Mouse (Mus musculus) forelimb bud, embryonic 11.5 days (tissue): Measurements from ENCODE around the gene Dlg3.
A peak's percentile ranks its signal among the peaks of the same experiment; 100 is the strongest.

ENCODE experiments used
- DNase-seq: peaks from one replicate; pipeline ENCODE4 v3.0.0-alpha.2; 2012; ENCODE audit warnings: low read depth, low spot score

The Dlg3 gene

DNA sequence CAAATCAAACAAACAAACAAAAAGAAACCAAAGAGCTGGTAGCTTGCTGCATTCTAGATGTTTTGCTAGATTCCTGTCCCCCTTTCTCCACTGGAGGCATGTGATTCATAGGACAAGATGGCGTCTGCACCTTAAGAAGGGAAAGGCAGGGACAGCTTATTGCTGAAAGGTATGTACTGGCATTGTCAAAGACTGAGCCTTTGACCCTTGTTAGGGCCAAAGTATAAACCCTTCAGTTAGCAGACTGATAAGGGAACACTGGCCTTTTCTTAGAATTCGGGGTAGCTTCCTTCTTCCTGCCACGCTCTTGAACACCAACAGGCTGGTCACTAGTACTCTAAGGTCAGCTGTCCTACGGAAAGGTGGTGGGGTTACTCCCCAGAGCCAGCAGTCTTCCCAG is 29.8 kb downstream of the Dlg3 start:
- no peak for DNase-seq

DNA sequence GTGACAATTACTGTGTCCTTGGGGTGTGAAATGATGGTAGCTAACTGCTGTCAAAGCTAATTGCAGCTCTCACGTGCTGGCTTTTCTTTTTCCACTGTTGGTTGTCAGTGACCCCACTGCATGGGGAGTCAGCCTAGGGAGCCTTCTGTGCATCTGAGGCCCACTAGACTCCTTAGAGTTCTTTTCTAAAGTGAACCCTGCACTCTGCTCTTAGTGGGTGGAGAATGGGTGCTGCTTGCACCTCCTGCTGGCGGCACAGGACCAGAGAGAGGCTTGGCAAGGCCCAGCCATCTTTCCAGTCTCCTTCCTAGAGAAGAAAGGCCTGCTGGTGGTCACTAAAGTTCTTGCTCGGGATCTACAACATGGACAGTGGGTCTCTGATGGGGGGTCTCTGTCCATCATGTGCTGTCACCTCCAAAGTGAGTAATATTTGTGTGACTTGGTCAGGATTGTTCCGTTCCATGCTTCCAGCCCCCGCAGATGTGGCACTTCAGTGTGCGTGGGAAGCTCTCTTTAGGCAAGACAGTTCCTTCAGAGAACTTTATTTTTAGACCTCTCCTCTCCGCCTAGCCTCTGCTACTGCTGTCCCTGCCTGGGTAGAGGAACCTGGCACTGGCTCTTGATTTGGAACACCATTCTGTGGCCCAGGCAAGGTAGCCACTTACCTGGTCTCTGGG is 30.5 kb downstream of the Dlg3 start:
- DNase-seq, result no peak

DNA sequence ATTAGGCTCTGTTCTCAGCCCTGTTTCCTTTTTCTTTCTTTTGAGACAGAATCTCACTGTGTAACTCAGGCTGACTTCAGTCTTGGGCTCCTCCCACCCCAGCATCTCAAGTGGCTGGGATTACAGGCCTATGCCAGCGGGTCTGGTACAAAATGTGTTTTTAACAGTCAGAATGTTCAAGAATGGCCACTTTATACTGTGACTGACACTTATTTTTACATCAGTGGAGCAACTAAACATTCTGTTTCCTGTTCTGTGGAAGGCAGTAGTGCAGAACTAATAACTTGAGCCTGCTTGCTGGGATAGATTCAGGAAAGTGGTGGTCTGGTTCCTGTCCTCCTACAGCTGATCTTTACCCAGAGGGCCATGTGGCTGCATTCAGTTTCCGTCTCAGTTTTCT is 33.1 kb downstream of the Dlg3 start:
- DNase-seq, result peak; percentile 32

DNA sequence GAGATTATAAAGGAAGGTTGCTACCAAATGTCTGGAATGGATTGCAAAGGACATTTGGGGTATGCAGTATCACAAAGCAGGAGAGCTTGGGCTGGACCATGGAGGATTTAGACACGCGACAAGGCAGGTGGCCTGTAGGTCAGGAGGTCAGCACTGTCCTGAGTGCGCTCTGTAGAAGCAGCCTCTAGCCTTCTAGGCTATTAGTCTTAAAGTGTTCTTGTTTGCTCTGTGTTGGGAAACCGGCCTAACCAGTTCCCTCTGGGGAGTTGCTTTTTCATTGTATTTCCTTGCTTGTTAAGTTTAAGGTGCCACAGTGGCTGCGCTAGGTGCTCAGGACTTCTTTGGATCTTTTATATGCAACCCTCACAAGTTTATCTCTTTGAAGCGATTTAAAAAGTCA is 34.5 kb downstream of the Dlg3 start:
- DNase-seq, result no peak

DNA sequence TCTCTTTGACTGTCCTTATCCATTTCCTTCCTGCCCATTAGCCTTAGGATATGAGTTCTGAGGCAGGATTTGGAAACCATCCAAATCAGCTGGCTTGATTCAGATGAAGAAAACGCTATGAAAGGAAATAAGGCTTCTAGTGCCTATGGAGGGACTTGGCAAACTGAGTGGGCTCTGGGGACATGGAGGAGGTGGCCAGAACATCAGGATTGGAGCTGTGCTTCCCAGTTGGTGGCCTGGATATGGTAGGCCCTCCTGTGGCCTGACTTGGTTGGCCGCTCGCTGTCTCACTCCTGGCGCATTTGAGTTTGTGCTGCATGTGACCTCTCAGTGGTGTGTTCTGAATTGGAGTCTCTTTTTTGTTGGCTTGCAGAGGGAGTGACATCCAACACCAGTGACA is 43.6 kb downstream of the Dlg3 start:
- DNase-seq, result no peak

DNA sequence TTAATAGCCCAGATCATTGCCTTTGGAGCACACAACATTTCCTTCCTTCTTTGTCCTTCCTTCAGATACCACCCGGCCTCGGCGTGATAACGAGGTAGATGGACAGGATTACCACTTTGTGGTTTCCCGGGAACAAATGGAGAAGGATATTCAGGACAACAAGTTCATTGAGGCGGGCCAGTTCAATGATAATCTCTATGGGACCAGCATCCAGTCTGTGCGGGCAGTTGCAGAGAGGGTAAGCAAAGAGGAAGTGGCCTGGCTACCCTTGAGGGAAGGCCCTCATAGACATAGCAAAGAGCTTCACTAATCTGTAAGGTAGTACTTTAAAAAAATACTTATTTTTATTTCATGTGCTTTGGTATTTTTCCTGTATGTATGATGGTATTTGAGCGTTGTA is 46.6 kb downstream of the Dlg3 start:
- DNase-seq, result no peak

DNA sequence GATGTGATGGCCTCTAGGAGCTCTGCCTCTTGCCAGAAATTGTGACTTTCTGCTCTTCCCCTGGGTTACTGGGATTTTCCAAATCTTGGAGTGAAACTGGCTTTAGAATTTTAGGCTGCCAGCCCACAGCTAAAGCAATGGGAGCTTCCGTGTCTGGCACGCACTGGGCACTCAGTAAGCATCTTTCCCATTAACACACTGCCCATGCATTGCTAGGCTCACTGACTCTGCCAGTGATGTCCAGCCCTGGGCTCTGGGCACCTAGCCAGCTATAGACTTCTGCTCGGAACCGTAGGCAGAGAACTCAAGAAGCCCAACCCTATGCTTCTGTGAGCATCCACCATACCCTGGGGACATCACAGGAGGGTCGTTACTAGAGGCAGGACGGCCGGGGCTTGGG is 48.2 kb downstream of the Dlg3 start:
- DNase-seq, result no peak

DNA sequence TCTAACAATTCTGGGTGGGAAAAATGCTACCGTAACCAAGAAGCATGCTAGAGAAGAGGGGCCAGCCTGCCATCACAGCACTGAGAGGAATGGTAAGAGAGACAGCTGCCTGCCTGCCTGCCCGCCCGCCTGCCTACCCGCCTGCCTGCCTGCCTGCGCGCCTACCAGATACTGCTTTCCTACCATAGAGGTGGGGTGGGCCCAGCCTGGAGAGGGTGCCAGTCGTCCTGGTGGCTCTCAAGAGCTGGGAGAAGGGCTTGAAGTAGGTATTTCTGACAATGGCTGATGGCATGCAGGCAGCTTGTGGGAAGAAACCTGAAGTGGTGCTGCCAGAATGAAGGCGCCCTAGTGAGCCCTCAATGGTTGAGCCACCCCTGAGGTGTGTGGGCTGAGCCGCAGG is 51.2 kb downstream of the Dlg3 start:
- no peak for DNase-seq

DNA sequence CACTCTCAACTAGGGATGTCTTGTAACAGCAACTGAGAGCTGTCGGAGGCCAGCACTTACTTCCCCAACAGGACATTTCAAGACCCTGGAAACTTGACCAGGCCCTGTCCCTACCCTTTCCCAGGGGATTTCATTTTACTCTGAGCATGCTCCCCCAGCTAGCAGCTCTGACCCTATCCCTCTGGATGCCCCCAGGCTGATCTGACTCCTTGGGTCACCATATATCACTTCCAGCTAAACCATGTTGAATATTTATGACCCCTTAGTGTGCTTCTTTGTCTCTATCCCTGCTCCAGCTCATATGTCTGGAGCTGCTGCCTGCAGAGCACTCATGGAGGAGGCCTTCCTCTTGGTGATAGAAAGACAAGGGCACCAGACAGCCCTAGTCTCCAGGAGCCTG is 53.6 kb downstream of the Dlg3 start:
- DNase-seq, result no peak

DNA sequence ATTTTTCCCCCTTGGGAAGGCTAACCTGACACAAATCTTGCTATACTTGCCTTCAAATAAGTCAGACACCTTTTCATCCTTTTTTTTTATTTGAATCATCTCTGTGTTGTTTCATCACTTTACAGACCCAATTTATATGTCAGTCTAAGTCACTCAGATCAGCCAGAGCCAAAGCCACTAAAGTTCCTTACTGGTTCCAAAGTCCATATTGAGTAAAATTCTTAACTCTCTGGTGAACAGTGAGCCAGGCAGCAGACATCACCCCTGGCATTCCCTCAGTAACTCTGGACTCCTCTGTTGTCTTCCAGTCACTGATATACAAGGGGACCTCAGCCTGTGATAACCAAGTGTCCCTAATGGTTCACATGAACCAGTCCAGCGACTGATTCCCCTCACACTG is 58.0 kb downstream of the Dlg3 start:
- DNase-seq, result no peak

DNA sequence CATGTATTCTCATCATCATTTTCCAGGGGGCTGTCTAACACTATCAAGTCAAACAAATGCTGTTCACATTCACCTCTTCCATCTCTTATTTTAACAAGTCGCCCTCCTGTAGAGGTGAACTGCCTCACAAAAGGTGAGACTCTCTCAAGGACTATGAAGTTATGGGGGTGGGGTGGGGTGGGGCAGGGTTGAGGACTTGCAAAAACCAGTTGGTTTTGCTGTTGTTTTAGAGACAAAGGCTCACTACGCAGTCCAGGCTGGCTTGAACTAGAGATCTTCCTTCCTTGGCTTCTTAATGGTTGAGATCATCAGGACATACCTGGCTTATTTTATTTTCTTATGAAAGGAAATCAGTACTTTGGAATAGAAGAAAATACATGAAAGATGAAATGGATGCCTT is 65.3 kb downstream of the Dlg3 start:
- no peak for DNase-seq

DNA sequence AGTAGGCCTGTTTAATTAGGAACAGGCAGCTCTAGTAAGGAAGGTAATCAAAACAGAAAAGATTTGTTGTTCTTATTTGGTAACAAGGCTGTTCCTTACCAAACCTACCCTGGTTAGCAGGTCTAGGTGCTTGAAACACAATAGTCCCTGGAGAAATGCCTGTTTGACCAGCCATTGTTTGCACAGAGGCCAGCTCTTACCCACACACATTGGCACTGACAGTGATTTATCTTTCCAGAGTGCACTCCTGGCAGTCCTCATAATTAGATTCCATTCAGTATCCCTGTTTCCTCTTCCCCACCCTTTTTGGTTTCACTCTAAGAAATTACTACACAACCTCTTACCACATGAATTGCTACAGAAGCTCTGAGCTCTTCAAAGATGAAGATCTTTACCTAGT is 71.7 kb downstream of the Dlg3 start:
- DNase-seq, result no peak
